Comparison of ENCODE assay signal across 8 mouse cellular contexts in genomic region chr12:114378696-114379350, GRCm38 (mm10).
DNase-seq lines count a peak whose midpoint lies in the region; ATAC-seq and TF ChIP-seq lines count a peak whose summit lies in the region.
"Not testable (repeated sequence)": the region's sequence is repeated elsewhere in the genome, so short reads cannot be mapped to it uniquely, and the experiment has no call there.

No protein-coding gene starts in this region.

- not testable (repeated sequence) for H3K4me3 ChIP-seq in forebrain, embryonic 11.5 days (ENCODE audit: low read depth, low read length)
- H3K4me3 ChIP-seq in heart, postnatal 0 days (ENCODE audit: low read depth, low read length): peak overlapping the region; percentile 41
- H3K4me3 ChIP-seq in liver, adult 2 months (ENCODE audit: insufficient read depth, low read depth, low read length): peak overlapping the region; percentile 67
- H3K4me3 ChIP-seq in macrophage (ENCODE audit: inconsistent target): peak overlapping the region; percentile 20; the same call in 1 of the 2 replicates

- not testable (repeated sequence) for TF ChIP-seq POLR2A in liver, adult 2 months (IDR thresholded peaks at IDR 0.05; ENCODE audit: extremely low read depth, insufficient read depth, low read length)

- TF ChIP-seq EP300 in heart, postnatal 0 days (IDR thresholded peaks at IDR 0.05; ENCODE audit: low read depth): not testable (repeated sequence)

- H3K36me3 ChIP-seq in forebrain, embryonic 11.5 days (ENCODE audit: control insufficient read depth, insufficient read depth, low read length); heart, postnatal 0 days (replicated peaks; ENCODE audit: control insufficient read depth, insufficient read depth, low read length); liver, adult 2 months (ENCODE audit: control insufficient read depth, insufficient read depth, low read length); macrophage (ENCODE audit: inconsistent target): not testable (repeated sequence)

- ATAC-seq in forebrain, embryonic 11.5 days (replicated peaks; ENCODE audit: low FRiP score): not testable (repeated sequence)
- peak; percentile 53 for ATAC-seq in heart, postnatal 0 days (ENCODE audit: insufficient read depth, low read depth)

- H3K9ac ChIP-seq in forebrain, embryonic 11.5 days (ENCODE audit: low read length); heart, postnatal 0 days (replicated peaks; ENCODE audit: low read depth, low read length): not testable (repeated sequence)
- peak overlapping the region; percentile 65 for H3K9ac ChIP-seq in liver, adult 2 months (ENCODE audit: low read depth, low read length)

- not testable (repeated sequence) for H3K79me2 ChIP-seq in liver, adult 2 months (ENCODE audit: control insufficient read depth, insufficient read depth, low read length); macrophage (ENCODE audit: inconsistent target)

- H3K27me3 ChIP-seq in forebrain, embryonic 11.5 days (ENCODE audit: control insufficient read depth, insufficient read depth, low read length); heart, postnatal 0 days (ENCODE audit: control insufficient read depth, insufficient read depth, low read length); liver, adult 2 months (ENCODE audit: control insufficient read depth, insufficient read depth, low read length): not testable (repeated sequence)

- not testable (repeated sequence) for H3K27ac ChIP-seq in forebrain, embryonic 11.5 days (ENCODE audit: low read depth, low read length); heart, postnatal 0 days (ENCODE audit: low read depth); liver, adult 2 months (replicated peaks; ENCODE audit: insufficient read depth, low read depth, low read length); macrophage

- peak; percentile 47 for DNase-seq in adrenal gland, postnatal 10 days
- peak; percentile 46 for DNase-seq in forebrain, embryonic 11.5 days (ENCODE audit: low spot score)
- DNase-seq in heart, postnatal 0 days (ENCODE audit: low spot score): not testable (repeated sequence)
- DNase-seq in kidney, adult 8-10 months: peak; percentile 2 to 3
- peak; percentile 20 for DNase-seq in liver, adult 2 months (ENCODE audit: extremely low read depth, low read depth, low spot score)
- peak; percentile 1 for DNase-seq in right cerebral cortex, postnatal 4 days
- DNase-seq in thymus, postnatal 4 days: peak; percentile 52

- H3K4me1 ChIP-seq in forebrain, embryonic 11.5 days (replicated peaks; ENCODE audit: control insufficient read depth, insufficient read depth, low read length); heart, postnatal 0 days (ENCODE audit: control insufficient read depth, insufficient read depth); liver, adult 2 months (ENCODE audit: control insufficient read depth, insufficient read depth, low read length): not testable (repeated sequence)

- not testable (repeated sequence) for H3K4me2 ChIP-seq in forebrain, embryonic 11.5 days (ENCODE audit: low read depth, low read length, severe bottlenecking)
- peak overlapping the region; percentile 55 for H3K4me2 ChIP-seq in heart, postnatal 0 days (ENCODE audit: low read depth, low read length)

- TF ChIP-seq CTCF in heart, postnatal 0 days (IDR thresholded peaks at IDR 0.05; ENCODE audit: low read depth); liver, adult 2 months (IDR thresholded peaks at IDR 0.05; ENCODE audit: low read depth, low read length): not testable (repeated sequence)

- not testable (repeated sequence) for H3K9me3 ChIP-seq in forebrain, embryonic 11.5 days (ENCODE audit: control insufficient read depth, low read length); heart, postnatal 0 days (replicated peaks; ENCODE audit: control insufficient read depth, low read length)

- WGBS in forebrain, embryonic 11.5 days: 37% methylated on average over 36 of the region's 43 CpGs
- 23% methylated on average over 37 of the region's 43 CpGs for WGBS in heart, postnatal 0 days
- WGBS in liver, adult 2 months: 15% methylated on average over 39 of the region's 43 CpGs
- 13% methylated on average over 25 of the region's 43 CpGs for WGBS in macrophage (ENCODE audit: missing documents)
